Mouse (Mus musculus) ES-Bruce4 (cell line): ENCODE data around the gene Dph6.

ENCODE experiments used
- CTCF ChIP-seq: IDR thresholded peaks from one replicate; pipeline ENCODE4 v1.8.1; 2011; ENCODE audit warnings: low read depth, low read length
- POLR2A ChIP-seq: IDR thresholded peaks from one replicate; pipeline ENCODE4 v1.8.1; 2011; ENCODE audit warnings: low read length; ENCODE audit not compliant: insufficient read depth

GRCm38 (mm10) chr2:114492398-114492797 lies 162.4 kb downstream of the Dph6 start:
- TF ChIP-seq CTCF = no peak
- TF ChIP-seq POLR2A = no peak
